Mouse (Mus musculus) kidney, embryonic 14.5 days (tissue): Measurements from ENCODE around the gene Esrrg. TPM values are rescaled to one million over a fixed set of nuclear protein-coding genes. Genes with fewer than 3 reads are reported as not detected.

Experiments
- ATAC-seq: fragments of 200-750 bp; cut with Nextera tagmentation; 2 replicates; pipeline ENCODE4 v1.8.0; 2017; ENCODE audit warnings: moderate number of reproducible peaks, mild to moderate bottlenecking, moderate TSS enrichment, moderate library complexity; ENCODE audit not compliant: low FRiP score, low TSS enrichment
- H3K27ac ChIP-seq: fragments of 300-500 bp; sonication (generic); 2 replicates; pipeline ENCODE4 v1.5.1; 2014; ENCODE audit warnings: low read depth, mild to moderate bottlenecking, low read length, moderate library complexity, mixed read lengths
- H3K27me3 ChIP-seq: fragments of 300-500 bp; sonication (generic); 2 replicates; pipeline ENCODE4 v1.6.1; 2014; ENCODE audit warnings: mild to moderate bottlenecking, low read length; ENCODE audit not compliant: control insufficient read depth, insufficient read depth
- H3K36me3 ChIP-seq: fragments of 300-500 bp; sonication (generic); 2 replicates; pipeline ENCODE4 v1.6.1; 2014; ENCODE audit warnings: low read length, mixed read lengths; ENCODE audit not compliant: control insufficient read depth, insufficient read depth
- H3K4me1 ChIP-seq: fragments of 300-500 bp; sonication (generic); 2 replicates; pipeline ENCODE4 v1.6.1; 2014; ENCODE audit warnings: low read length, mixed read lengths; ENCODE audit not compliant: control insufficient read depth, insufficient read depth
- H3K4me2 ChIP-seq: fragments of 300-500 bp; sonication (generic); replicated peaks from 2 replicates; pipeline ENCODE4 v1.6.1; 2014; ENCODE audit warnings: low read depth, mild to moderate bottlenecking, low read length
- H3K4me3 ChIP-seq: fragments of 300-500 bp; sonication (generic); 2 replicates; pipeline ENCODE4 v1.5.1; 2014; ENCODE audit warnings: mild to moderate bottlenecking, low read length
- H3K9ac ChIP-seq: fragments of 300-500 bp; sonication (generic); 2 replicates; pipeline ENCODE4 v1.6.1; 2014; ENCODE audit warnings: low read depth, mild to moderate bottlenecking, low read length, moderate library complexity
- H3K9me3 ChIP-seq: fragments of 300-500 bp; sonication (generic); 2 replicates; pipeline ENCODE4 v1.6.1; 2016; ENCODE audit warnings: low read length; ENCODE audit not compliant: control insufficient read depth
- WGBS: fragments of 180-500 bp; shearing (Covaris S2); extraction: QIAGEN DNeasy Blood & Tissue Kit; methylation state at CpG from one replicate; pipeline ENCODE4 v1.1.7; 2014; 5-methylcytosine and 5-hydroxymethylcytosine counted together
- polyA plus RNA-seq: library from polyadenylated mRNA; unstranded; fragments of >200 nt; fragmentation: Nextera tagmentation; extraction: Ambion mirVana; gene quantifications from 2 replicates; pipeline ENCODE4 v1.2.1, GENCODE M21; 2014

Esrrg gene
- polyA plus RNA-seq, 1 experiment from 2014 or later = 21.5 TPM

DNA sequence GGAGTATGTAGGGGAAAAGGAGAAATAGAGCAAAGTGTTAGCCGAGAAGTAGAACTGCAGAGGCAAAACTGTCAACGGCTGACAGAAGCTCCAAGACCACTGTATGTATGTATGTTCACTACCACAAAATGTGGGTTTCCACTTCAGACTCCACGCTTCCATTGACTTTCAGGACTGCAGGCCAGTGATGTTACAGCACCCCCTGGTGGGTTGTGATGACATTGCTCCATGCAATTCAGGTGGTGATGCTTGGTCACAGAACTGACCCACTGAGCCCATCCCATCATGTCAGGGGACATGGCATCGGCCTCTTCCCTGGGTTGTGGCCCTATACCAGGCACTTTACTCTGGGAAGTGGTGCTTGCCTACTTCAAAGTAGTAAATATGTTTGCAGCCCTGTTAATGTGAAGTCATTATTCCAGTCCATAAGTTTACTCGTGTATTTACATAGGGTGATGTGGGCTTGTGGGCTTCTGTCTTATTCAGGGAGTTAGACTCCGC lies 517.0 kb downstream of the Esrrg start:
- H3K9ac ChIP-seq = no peak overlapping the region
- 91% methylated on average over 6 of the region's 6 CpGs for WGBS
- no peaks in the 10 kb centered on the region for H3K9me3 ChIP-seq
- no peak overlapping the region for H3K4me2 ChIP-seq
- no peak overlapping the region for H3K27ac ChIP-seq
- no peaks in the 10 kb centered on the region for H3K4me1 ChIP-seq
- H3K4me3 ChIP-seq = no peak overlapping the region
- no peaks in the 10 kb centered on the region for H3K27me3 ChIP-seq
- H3K36me3 ChIP-seq = no peaks in the 10 kb centered on the region
- no peak for ATAC-seq

DNA sequence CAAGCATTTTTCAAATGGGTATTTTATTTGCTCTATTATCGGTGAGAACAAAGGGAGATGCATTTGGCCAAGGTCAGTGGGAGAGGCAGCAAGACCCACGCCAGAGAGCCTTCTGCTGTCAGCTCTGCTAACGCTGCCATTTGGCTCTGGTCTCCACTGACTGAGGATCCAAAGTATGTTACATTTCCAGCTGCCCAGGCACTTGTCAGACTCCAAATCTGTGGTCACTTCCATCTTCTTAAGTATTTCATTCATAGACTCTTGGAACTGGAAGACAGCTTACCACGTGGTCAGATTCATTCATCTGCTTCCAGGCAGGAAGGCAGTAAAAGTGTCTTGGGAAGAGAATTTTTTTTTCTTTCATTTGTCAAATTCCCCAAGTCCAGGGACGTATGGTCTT lies 527.5 kb downstream of the Esrrg start:
- Histone ChIP-seq H3K4me2 (no peak overlapping the region), H3K9me3 (no peaks in the 10 kb centered on the region), H3K36me3 (no peaks in the 10 kb centered on the region), H3K27ac (no peak overlapping the region), H3K27me3 (no peaks in the 10 kb centered on the region), H3K9ac (no peak overlapping the region), H3K4me1 (no peaks in the 10 kb centered on the region), H3K4me3 (no peak overlapping the region)
- ATAC-seq = no peak
- WGBS = 38% methylated on average over 5 of the region's 5 CpGs

DNA sequence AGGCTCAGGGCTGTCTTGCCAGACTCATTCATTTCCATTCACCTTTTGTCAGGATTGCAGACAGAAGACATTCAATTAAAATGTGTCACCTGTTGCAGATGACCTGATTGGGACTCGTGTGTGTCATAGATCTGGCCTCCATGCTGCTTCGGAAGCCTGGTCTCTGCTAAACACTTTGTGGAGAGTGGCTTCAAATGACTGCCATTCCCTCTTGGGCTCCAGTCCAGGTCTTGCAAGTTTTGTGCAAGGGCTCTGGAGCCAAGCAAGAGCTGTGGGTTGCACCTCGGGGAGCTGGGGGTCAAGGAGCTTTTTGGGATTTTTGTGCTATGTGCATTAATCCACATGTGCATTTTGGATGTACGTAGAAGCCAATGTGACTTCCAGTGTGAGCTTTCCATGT lies 530.9 kb downstream of the Esrrg start:
- H3K36me3 ChIP-seq = no peaks in the 10 kb centered on the region
- no peaks in the 10 kb centered on the region for H3K4me1 ChIP-seq
- H3K4me3 ChIP-seq = no peak overlapping the region
- H3K9ac ChIP-seq = no peak overlapping the region
- H3K27ac ChIP-seq = no peak overlapping the region
- H3K9me3 ChIP-seq = no peaks in the 10 kb centered on the region
- no peak for ATAC-seq
- 57% methylated on average over 4 of the region's 4 CpGs for WGBS
- no peak overlapping the region for H3K4me2 ChIP-seq
- no peaks in the 10 kb centered on the region for H3K27me3 ChIP-seq

DNA sequence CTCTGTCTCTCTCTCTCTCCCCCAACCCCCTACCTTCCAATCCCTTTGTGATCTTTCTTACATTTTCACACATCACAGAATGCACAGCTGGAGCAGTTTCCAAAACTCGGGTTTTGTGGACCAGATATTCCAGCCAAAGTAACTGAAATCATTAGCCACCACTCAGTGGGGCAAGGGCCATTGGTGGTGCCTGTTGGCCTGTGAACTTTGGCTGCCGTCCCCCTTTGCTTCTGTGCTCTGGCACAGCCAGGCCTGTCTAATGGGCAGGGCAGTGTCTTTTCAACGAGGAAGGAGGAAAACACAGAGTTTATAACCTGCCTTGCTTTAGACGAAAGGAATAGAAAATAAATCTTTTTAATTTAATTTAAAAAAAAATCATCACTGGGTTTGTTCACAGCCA lies 531.6 kb downstream of the Esrrg start:
- WGBS = 63% methylated on average over 4 of the region's 4 CpGs
- no peak for ATAC-seq
- Histone ChIP-seq H3K4me2 (no peak overlapping the region), H3K27ac (no peak overlapping the region), H3K9ac (no peak overlapping the region), H3K4me1 (no peaks in the 10 kb centered on the region), H3K36me3 (no peaks in the 10 kb centered on the region), H3K9me3 (no peaks in the 10 kb centered on the region), H3K4me3 (no peak overlapping the region), H3K27me3 (no peaks in the 10 kb centered on the region)

DNA sequence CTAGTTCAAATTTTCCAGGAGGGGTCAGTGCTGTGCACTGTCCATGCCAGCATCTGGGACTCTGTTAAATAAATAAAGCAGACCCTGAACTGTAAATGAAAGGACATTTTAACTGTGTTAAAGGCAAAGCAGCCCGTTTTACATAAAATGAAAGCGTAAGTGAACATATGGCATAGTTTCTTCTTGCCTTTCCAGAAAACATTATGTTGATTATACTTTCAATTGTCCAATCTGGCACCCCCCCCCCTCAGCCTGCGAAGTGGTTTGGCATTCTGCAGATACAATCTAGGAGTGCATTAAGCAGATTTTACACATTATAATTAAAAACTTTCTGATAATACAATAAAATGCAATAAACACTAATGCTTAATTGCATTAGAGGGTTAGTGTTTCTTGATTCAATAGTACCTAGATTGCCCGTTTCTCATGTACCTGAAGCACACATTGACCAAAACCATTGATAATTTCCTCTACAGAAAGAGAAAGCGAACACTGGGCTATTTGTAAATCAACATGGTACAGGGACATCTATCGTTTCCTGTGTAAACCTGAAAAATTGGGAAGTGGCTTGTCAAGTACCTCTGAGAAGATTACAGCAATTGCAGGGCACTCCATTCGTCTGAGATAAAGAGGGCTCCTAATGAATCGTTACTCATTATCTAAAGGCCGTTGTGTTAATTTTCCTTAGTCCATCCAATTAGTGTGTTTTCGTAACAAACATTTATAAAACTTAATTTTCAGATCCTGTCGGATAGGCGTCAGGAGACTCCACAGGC lies 539.0 kb downstream of the Esrrg start:
- ATAC-seq = no peak
- no peaks in the 10 kb centered on the region for H3K36me3 ChIP-seq
- H3K27ac ChIP-seq = no peak overlapping the region
- H3K4me3 ChIP-seq = no peak overlapping the region
- no peaks in the 10 kb centered on the region for H3K27me3 ChIP-seq
- no peak overlapping the region for H3K4me2 ChIP-seq
- no peaks in the 10 kb centered on the region for H3K9me3 ChIP-seq
- H3K4me1 ChIP-seq = no peaks in the 10 kb centered on the region
- no peak overlapping the region for H3K9ac ChIP-seq
- WGBS = 83% methylated on average over 12 of the region's 12 CpGs

DNA sequence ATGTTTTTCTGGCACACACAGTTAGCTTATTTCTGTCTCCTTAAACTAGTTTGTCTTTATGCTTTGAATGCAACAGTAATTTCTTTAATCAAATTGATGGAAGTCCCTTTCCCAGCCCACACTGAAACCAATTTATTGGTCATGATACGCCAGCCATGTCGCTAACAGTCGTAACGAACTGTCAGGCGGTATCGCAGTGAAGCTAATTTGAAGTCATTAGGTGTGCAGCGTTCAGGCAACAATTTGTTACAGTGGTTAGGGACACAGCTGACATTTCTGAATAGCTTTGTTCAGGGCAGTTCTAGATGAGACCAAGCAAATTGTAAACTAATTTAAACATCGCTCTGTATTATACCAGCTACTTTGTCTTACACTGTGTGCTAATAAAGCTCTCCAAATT lies 542.5 kb downstream of the Esrrg start:
- H3K4me2 ChIP-seq = no peak overlapping the region
- no peaks in the 10 kb centered on the region for H3K36me3 ChIP-seq
- no peak overlapping the region for H3K9ac ChIP-seq
- no peak overlapping the region for H3K4me3 ChIP-seq
- WGBS = 78% methylated on average over 8 of the region's 8 CpGs
- no peaks in the 10 kb centered on the region for H3K4me1 ChIP-seq
- no peak for ATAC-seq
- no peaks in the 10 kb centered on the region for H3K27me3 ChIP-seq
- no peak overlapping the region for H3K27ac ChIP-seq
- no peaks in the 10 kb centered on the region for H3K9me3 ChIP-seq

DNA sequence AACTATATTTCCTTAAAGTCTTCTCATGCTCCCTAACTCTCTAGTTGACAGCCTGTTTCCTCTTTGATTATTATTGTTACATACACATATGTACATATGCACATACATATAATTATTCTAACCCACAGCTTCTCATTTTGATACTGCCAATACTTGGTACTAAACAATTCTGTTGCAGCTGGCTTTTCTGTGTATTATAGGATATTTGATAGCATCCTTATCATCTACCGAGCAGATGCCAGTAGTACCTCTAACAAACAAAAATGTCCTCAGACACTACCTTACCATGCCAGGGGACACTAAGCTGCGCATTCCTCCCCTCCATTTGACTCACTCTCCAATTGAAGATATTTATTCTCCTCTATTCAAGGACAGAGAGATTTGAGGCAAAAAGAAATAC lies 543.4 kb downstream of the Esrrg start:
- no peak overlapping the region for H3K27ac ChIP-seq
- WGBS = 94% methylated on average over 2 of the region's 2 CpGs
- no peak for ATAC-seq

DNA sequence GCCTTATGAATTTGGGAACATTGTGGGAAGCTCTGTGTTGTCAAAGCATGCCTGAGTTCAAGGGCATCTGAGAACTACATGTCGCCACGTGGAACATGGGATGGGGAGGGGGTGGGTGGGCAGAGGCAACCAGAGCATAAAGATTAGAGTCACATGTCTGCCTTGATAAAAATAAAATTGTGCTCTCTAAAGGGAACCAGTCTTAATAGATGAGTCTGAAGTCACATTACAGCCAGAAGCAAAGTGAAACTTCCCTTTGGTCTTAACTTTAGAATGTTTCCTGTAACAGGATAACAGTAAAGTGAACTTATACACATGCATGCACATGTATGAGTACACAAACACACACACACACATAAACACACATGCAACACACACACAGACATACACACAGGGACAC lies 545.1 kb downstream of the Esrrg start:
- WGBS = 63% methylated on average over 2 of the region's 2 CpGs
- no peak overlapping the region for H3K4me3 ChIP-seq

More for the DNA sequence above, 543.4 kb downstream of the Esrrg start:
- Histone ChIP-seq H3K36me3 (no peaks in the 10 kb centered on the region), H3K4me2 (no peak overlapping the region), H3K27me3 (no peaks in the 10 kb centered on the region), H3K4me1 (no peaks in the 10 kb centered on the region), H3K9me3 (no peaks in the 10 kb centered on the region), H3K9ac (no peak overlapping the region), H3K4me3 (no peak overlapping the region)

DNA sequence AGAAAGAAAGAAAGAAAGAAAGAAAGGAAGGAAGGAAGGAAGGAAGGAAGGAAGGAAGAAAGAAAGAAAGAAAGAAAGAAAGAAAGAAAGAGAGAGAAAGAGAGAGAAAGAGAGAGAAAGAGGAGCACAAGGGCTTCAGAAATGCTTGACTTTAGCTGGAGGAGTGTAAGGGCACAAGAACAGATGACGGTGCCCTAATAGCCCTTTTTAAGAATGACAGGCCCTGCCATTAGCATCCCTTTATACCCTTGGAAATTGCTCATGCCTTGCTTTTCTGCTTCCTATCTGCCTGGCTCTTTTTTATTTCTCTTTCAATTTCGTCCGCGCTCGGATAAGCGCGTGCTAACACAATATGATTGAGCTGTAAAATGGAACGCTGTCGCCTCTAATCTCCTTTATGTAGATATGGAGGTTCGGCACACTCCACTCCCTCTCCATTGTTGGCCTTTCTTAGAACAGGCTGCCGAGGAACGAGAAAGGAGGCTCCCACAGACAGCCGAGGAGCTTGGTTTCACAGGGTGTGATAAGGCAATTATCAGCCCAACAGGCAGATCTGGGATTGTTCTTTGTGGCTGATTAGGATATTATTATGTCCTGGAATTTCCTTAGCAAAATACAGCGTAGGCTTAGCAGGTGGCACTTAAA lies 546.0 kb downstream of the Esrrg start:
- Histone ChIP-seq H3K9me3 (no peaks in the 10 kb centered on the region), H3K27me3 (no peaks in the 10 kb centered on the region), H3K36me3 (no peaks in the 10 kb centered on the region), H3K4me3 (no peak overlapping the region), H3K4me1 (no peaks in the 10 kb centered on the region), H3K4me2 (no peak overlapping the region), H3K9ac (no peak overlapping the region), H3K27ac (no peak overlapping the region)
- ATAC-seq = no peak
- 56% methylated on average over 14 of the region's 14 CpGs for WGBS

More for the DNA sequence above, 545.1 kb downstream of the Esrrg start:
- no peak for ATAC-seq
- Histone ChIP-seq H3K9ac (no peak overlapping the region), H3K4me1 (no peaks in the 10 kb centered on the region), H3K27ac (no peak overlapping the region), H3K36me3 (no peaks in the 10 kb centered on the region), H3K4me2 (no peak overlapping the region), H3K27me3 (no peaks in the 10 kb centered on the region), H3K9me3 (no peaks in the 10 kb centered on the region)
